Mouse (Mus musculus) heart, embryonic 15.5 days (tissue): ENCODE data around the gene Socs2. TPM values are rescaled to one million over a fixed set of nuclear protein-coding genes. Genes with fewer than 3 reads are reported as not detected.
A peak's percentile ranks its signal among the peaks of the same experiment; 100 is the strongest.

ENCODE experiments used
- ATAC-seq: fragments of 200-750 bp; cut with Nextera tagmentation; replicated peaks from 2 replicates; pipeline ENCODE4 v1.8.0; 2017; ENCODE audit warnings: low read depth, moderate TSS enrichment; ENCODE audit not compliant: insufficient number of reproducible peaks, insufficient read depth, low FRiP score
- H3K27ac ChIP-seq: fragments of 300-500 bp; sonication (generic); 2 replicates; pipeline ENCODE4 v1.5.1; 2015; ENCODE audit warnings: mild to moderate bottlenecking, inconsistent platforms
- H3K27me3 ChIP-seq: fragments of 300-500 bp; sonication (generic); 2 replicates; pipeline ENCODE4 v1.6.1; 2015; ENCODE audit warnings: inconsistent platforms
- H3K36me3 ChIP-seq: fragments of 300-500 bp; sonication (generic); 2 replicates; pipeline ENCODE4 v1.6.1; 2015; ENCODE audit warnings: mild to moderate bottlenecking, inconsistent platforms
- H3K4me1 ChIP-seq: fragments of 300-500 bp; sonication (generic); replicated peaks from 2 replicates; pipeline ENCODE4 v1.6.1; 2015; ENCODE audit warnings: inconsistent platforms
- H3K4me2 ChIP-seq: fragments of 300-500 bp; sonication (generic); 2 replicates; pipeline ENCODE4 v1.6.1; 2015; ENCODE audit warnings: inconsistent platforms, mild to moderate bottlenecking, moderate library complexity
- H3K4me3 ChIP-seq: fragments of 300-500 bp; sonication (generic); 2 replicates; pipeline ENCODE4 v1.5.1; 2015; ENCODE audit warnings: mild to moderate bottlenecking, inconsistent platforms
- H3K9ac ChIP-seq: fragments of 300-500 bp; sonication (generic); 2 replicates; pipeline ENCODE4 v1.6.1; 2015; ENCODE audit warnings: mild to moderate bottlenecking, inconsistent platforms
- H3K9me3 ChIP-seq: fragments of 300-500 bp; sonication (generic); replicated peaks from 2 replicates; pipeline ENCODE4 v1.6.1; 2016; ENCODE audit warnings: inconsistent platforms
- WGBS: fragments of 180-500 bp; shearing (Covaris S2); methylation state at CpG from one replicate; pipeline ENCODE4 v1.1.7; 2015; ENCODE audit warnings: mixed read lengths; 5-methylcytosine and 5-hydroxymethylcytosine counted together
- polyA plus RNA-seq: library from polyadenylated mRNA; unstranded; fragments of >200 nt; fragmentation: Nextera tagmentation; extraction: Ambion mirVana; gene quantifications from 2 replicates; pipeline ENCODE4 v1.2.1, GENCODE M21; 2015

Gene Socs2
- 43.1 and 47.8 TPM in 2 replicates for polyA plus RNA-seq

- peaks cover 25% of the 10 kb centered on the region for H3K4me1 ChIP-seq
- ATAC-seq = peak; percentile 88
Observed at GRCm38 (mm10) chr10:95416685-95417495, at the start of gene Socs2. Gene Socs2, minus strand, starts transcription at chr10:95417180.

GRCm38 (mm10) chr10:95465485-95465896, 48.5 kb upstream of the Socs2 start:
- no peak overlapping the region for H3K27ac ChIP-seq
- H3K4me1 ChIP-seq = no peaks in the 10 kb centered on the region
- H3K36me3 ChIP-seq = no peaks in the 10 kb centered on the region
- 41% methylated on average over 4 of the region's 4 CpGs for WGBS
- no peak overlapping the region for H3K9ac ChIP-seq
- no peaks in the 10 kb centered on the region for H3K27me3 ChIP-seq
- ATAC-seq = no peak
- H3K4me2 ChIP-seq = no peak overlapping the region
- no peaks in the 10 kb centered on the region for H3K9me3 ChIP-seq
- no peak overlapping the region for H3K4me3 ChIP-seq

More at GRCm38 (mm10) chr10:95416685-95417495, at the start of gene Socs2:
- peak within 1 kb of the TSS; percentile 87 for H3K9ac ChIP-seq
- H3K4me2 ChIP-seq = peak within 1 kb of the TSS; percentile 98
- WGBS = under 1% methylated on average over 65 of the region's 66 CpGs
- peak within 1 kb of the TSS; percentile 93 for H3K27ac ChIP-seq
- 0 out of 2 replicates have a peak, but pooled peaks cover 4% of the 10 kb centered on the region for H3K36me3 ChIP-seq
- peak within 1 kb of the TSS; percentile 87 for H3K4me3 ChIP-seq
- no peaks in the 10 kb centered on the region for H3K9me3 ChIP-seq
- H3K27me3 ChIP-seq = peaks cover 2% of the 10 kb centered on the region

GRCm38 (mm10) chr10:95464527-95464926, 47.5 kb upstream of the Socs2 start:
- Histone ChIP-seq H3K4me3 (no peak overlapping the region), H3K9ac (no peak overlapping the region), H3K27me3 (no peaks in the 10 kb centered on the region), H3K9me3 (no peaks in the 10 kb centered on the region), H3K36me3 (no peaks in the 10 kb centered on the region), H3K4me2 (no peak overlapping the region), H3K4me1 (no peaks in the 10 kb centered on the region), H3K27ac (no peak overlapping the region)
- WGBS = 78% methylated on average over 6 of the region's 6 CpGs
- no peak for ATAC-seq

- H3K27me3 ChIP-seq = no peaks in the 10 kb centered on the region
- H3K4me3 ChIP-seq = no peak overlapping the region
- no peaks in the 10 kb centered on the region for H3K4me1 ChIP-seq
- H3K4me2 ChIP-seq = no peak overlapping the region
- no peak for ATAC-seq
- no peaks in the 10 kb centered on the region for H3K9me3 ChIP-seq
- H3K9ac ChIP-seq = no peak overlapping the region
- no peak overlapping the region for H3K27ac ChIP-seq
- WGBS = 61% methylated on average over 1 of the region's 1 CpGs
- H3K36me3 ChIP-seq = no peaks in the 10 kb centered on the region
Observed at GRCm38 (mm10) chr10:95462231-95462630, 45.3 kb upstream of the Socs2 start.

- no peak for ATAC-seq
- Histone ChIP-seq H3K4me2 (no peak overlapping the region), H3K27me3 (no peaks in the 10 kb centered on the region), H3K27ac (no peak overlapping the region), H3K4me3 (no peak overlapping the region), H3K9me3 (no peaks in the 10 kb centered on the region), H3K4me1 (no peaks in the 10 kb centered on the region), H3K9ac (no peak overlapping the region), H3K36me3 (no peaks in the 10 kb centered on the region)
- 59% methylated on average over 4 of the region's 4 CpGs for WGBS
Observed at GRCm38 (mm10) chr10:95461053-95461553, 44.1 kb upstream of the Socs2 start.

GRCm38 (mm10) chr10:95458050-95458806, 41.2 kb upstream of the Socs2 start:
- Histone ChIP-seq H3K4me2 (no peak overlapping the region), H3K27me3 (no peaks in the 10 kb centered on the region), H3K9ac (no peak overlapping the region), H3K9me3 (no peaks in the 10 kb centered on the region), H3K4me3 (no peak overlapping the region), H3K27ac (no peak overlapping the region), H3K4me1 (no peaks in the 10 kb centered on the region), H3K36me3 (no peaks in the 10 kb centered on the region)
- WGBS = 80% methylated on average over 9 of the region's 9 CpGs
- no peak for ATAC-seq

- H3K9me3 ChIP-seq = no peaks in the 10 kb centered on the region
- H3K9ac ChIP-seq = no peak overlapping the region
- no peaks in the 10 kb centered on the region for H3K36me3 ChIP-seq
- H3K4me2 ChIP-seq = no peak overlapping the region
- H3K27me3 ChIP-seq = no peaks in the 10 kb centered on the region
- no peak overlapping the region for H3K4me3 ChIP-seq
- H3K4me1 ChIP-seq = no peaks in the 10 kb centered on the region
- ATAC-seq = no peak
- H3K27ac ChIP-seq = no peak overlapping the region
- WGBS = 69% methylated on average over 8 of the region's 8 CpGs
Observed at GRCm38 (mm10) chr10:95457367-95458049, 40.5 kb upstream of the Socs2 start.

- H3K4me3 ChIP-seq = no peak overlapping the region
- H3K36me3 ChIP-seq = no peaks in the 10 kb centered on the region
- no peak overlapping the region for H3K27ac ChIP-seq
- ATAC-seq = no peak
- 53% methylated on average over 2 of the region's 2 CpGs for WGBS
- H3K9ac ChIP-seq = no peak overlapping the region
- no peaks in the 10 kb centered on the region for H3K27me3 ChIP-seq
- H3K9me3 ChIP-seq = no peaks in the 10 kb centered on the region
- no peaks in the 10 kb centered on the region for H3K4me1 ChIP-seq
- no peak overlapping the region for H3K4me2 ChIP-seq
Observed at GRCm38 (mm10) chr10:95456103-95456502, 39.1 kb upstream of the Socs2 start.

GRCm38 (mm10) chr10:95453282-95453681, 36.3 kb upstream of the Socs2 start:
- Histone ChIP-seq H3K4me3 (no peak overlapping the region), H3K9me3 (no peaks in the 10 kb centered on the region), H3K4me1 (no peaks in the 10 kb centered on the region), H3K36me3 (no peaks in the 10 kb centered on the region), H3K9ac (no peak overlapping the region), H3K4me2 (no peak overlapping the region), H3K27ac (no peak overlapping the region), H3K27me3 (no peaks in the 10 kb centered on the region)
- WGBS = 82% methylated on average over 5 of the region's 5 CpGs
- no peak for ATAC-seq

- WGBS = 29% methylated on average over 6 of the region's 6 CpGs
Observed at GRCm38 (mm10) chr10:95449033-95449432, 32.1 kb upstream of the Socs2 start.

GRCm38 (mm10) chr10:95447954-95448353, 31.0 kb upstream of the Socs2 start:
- WGBS = 87% methylated on average over 16 of the region's 16 CpGs
- Histone ChIP-seq H3K27ac (no peak overlapping the region), H3K9ac (no peak overlapping the region), H3K4me3 (no peak overlapping the region), H3K27me3 (no peaks in the 10 kb centered on the region), H3K36me3 (no peaks in the 10 kb centered on the region), H3K9me3 (no peaks in the 10 kb centered on the region), H3K4me1 (no peaks in the 10 kb centered on the region), H3K4me2 (no peak overlapping the region)
- no peak for ATAC-seq

More at GRCm38 (mm10) chr10:95449033-95449432, 32.1 kb upstream of the Socs2 start:
- no peak for ATAC-seq
- no peaks in the 10 kb centered on the region for H3K4me1 ChIP-seq
- H3K4me2 ChIP-seq = no peak overlapping the region
- no peaks in the 10 kb centered on the region for H3K27me3 ChIP-seq
- no peaks in the 10 kb centered on the region for H3K36me3 ChIP-seq
- H3K4me3 ChIP-seq = no peak overlapping the region
- H3K9me3 ChIP-seq = no peaks in the 10 kb centered on the region
- H3K9ac ChIP-seq = no peak overlapping the region
- H3K27ac ChIP-seq = no peak overlapping the region
